Mouse (Mus musculus) heart, embryonic 13.5 days (tissue): ENCODE data around the gene Rhobtb1. TPM values are rescaled to one million over a fixed set of nuclear protein-coding genes. Genes with fewer than 3 reads are reported as not detected.

Experiments
- ATAC-seq: fragments of 200-750 bp; cut with Nextera tagmentation; 2 replicates; pipeline ENCODE4 v1.8.0; 2017; ENCODE audit warnings: moderate TSS enrichment; ENCODE audit not compliant: insufficient number of reproducible peaks, low FRiP score, low TSS enrichment; ENCODE audit errors: extremely low read depth
- H3K27ac ChIP-seq: fragments of 300-500 bp; sonication (generic); replicated peaks from 2 replicates; pipeline ENCODE4 v1.5.1; 2015; ENCODE audit warnings: moderate library complexity, mild to moderate bottlenecking, inconsistent platforms
- H3K27me3 ChIP-seq: fragments of 300-500 bp; sonication (generic); replicated peaks from 2 replicates; pipeline ENCODE4 v1.6.1; 2015; ENCODE audit warnings: mild to moderate bottlenecking, inconsistent platforms
- H3K36me3 ChIP-seq: fragments of 300-500 bp; sonication (generic); 2 replicates; pipeline ENCODE4 v1.6.1; 2015; ENCODE audit warnings: mild to moderate bottlenecking, inconsistent platforms
- H3K4me1 ChIP-seq: fragments of 300-500 bp; sonication (generic); 2 replicates; pipeline ENCODE4 v1.6.1; 2015; ENCODE audit warnings: inconsistent platforms
- H3K4me2 ChIP-seq: fragments of 300-500 bp; sonication (generic); 2 replicates; pipeline ENCODE4 v1.6.1; 2015; ENCODE audit warnings: inconsistent platforms, mild to moderate bottlenecking, moderate library complexity
- H3K4me3 ChIP-seq: fragments of 300-500 bp; sonication (generic); 2 replicates; pipeline ENCODE4 v1.5.1; 2015; ENCODE audit warnings: moderate library complexity, mild to moderate bottlenecking, inconsistent platforms
- H3K9ac ChIP-seq: fragments of 300-500 bp; sonication (generic); 2 replicates; pipeline ENCODE4 v1.6.1; 2015; ENCODE audit warnings: inconsistent platforms, mild to moderate bottlenecking, moderate library complexity
- H3K9me3 ChIP-seq: fragments of 300-500 bp; sonication (generic); 2 replicates; pipeline ENCODE4 v1.6.1; 2016; ENCODE audit warnings: inconsistent platforms
- WGBS: fragments of 180-500 bp; shearing (Covaris S2); methylation state at CpG from one replicate; pipeline ENCODE4 v1.1.7; 2015; ENCODE audit warnings: mixed read lengths; 5-methylcytosine and 5-hydroxymethylcytosine counted together
- polyA plus RNA-seq: library from polyadenylated mRNA; unstranded; fragments of >200 nt; fragmentation: Nextera tagmentation; extraction: Ambion mirVana; gene quantifications from 2 replicates; pipeline ENCODE4 v1.2.1, GENCODE M21; 2015

Gene Rhobtb1
- polyA plus RNA-seq = 29.2 and 30.9 TPM in 2 replicates

DNA sequence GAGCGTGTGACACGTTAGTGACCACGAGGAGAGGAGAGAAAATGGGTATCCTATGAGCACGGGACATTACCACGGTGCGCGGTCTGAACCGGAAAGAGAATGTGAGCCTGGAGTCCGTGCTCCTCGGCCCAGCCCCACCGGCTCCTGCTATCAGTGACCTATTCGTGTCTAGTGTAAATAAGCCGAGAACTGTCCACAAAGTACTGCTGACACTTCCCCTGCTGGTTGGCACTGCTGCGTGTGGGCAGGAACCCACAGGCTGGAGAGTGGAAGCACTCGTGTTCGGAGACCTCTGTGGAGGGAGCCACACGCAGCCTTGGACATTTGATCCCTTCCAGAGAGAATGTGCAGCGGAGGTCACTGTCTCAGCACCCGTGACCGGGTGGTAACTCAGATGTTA, at the start of gene Rhobtb1:
Gene Rhobtb1, plus strand, starts transcription at position 390 of the 400 bp plus-strand sequence.
- Histone ChIP-seq H3K9ac (no peak within 1 kb of the TSS), H3K9me3 (no peaks in the 10 kb centered on the region), H3K36me3 (no peaks in the 10 kb centered on the region), H3K4me3 (no peak within 1 kb of the TSS), H3K27me3 (no peaks in the 10 kb centered on the region), H3K4me1 (peaks cover 4% of the 10 kb centered on the region; the same call in 1 of the 2 replicates), H3K27ac (no peak within 1 kb of the TSS), H3K4me2 (peak within 1 kb of the TSS; percentile 35; the same call in 1 of the 2 replicates)
- ATAC-seq = no peak
- WGBS = 59% methylated on average over 20 of the region's 20 CpGs

DNA sequence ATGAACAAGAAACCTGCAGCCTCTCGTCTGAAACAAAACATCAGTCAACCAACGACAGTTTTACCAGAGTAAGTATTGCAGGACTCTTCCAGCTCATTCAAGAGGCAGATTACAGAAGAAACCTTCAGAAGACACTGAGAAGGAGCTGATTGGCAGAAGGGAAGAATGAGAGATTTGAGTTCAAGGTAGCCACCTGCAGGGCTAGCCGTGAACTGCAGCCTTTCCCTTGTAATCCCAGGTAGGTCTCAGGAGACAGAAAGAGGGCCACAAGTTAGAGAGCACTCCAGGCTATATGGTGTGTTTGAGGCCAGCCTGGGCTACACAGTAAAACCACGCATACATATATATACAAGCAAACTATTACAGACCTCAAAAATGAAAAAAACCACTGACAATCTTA, 49.2 kb upstream of the Rhobtb1 start:
- H3K4me3 ChIP-seq = no peak overlapping the region
- no peaks in the 10 kb centered on the region for H3K9me3 ChIP-seq
- H3K27ac ChIP-seq = no peak overlapping the region
- no peak overlapping the region for H3K4me2 ChIP-seq
- no peak overlapping the region for H3K9ac ChIP-seq
- no peaks in the 10 kb centered on the region for H3K27me3 ChIP-seq
- no peaks in the 10 kb centered on the region for H3K36me3 ChIP-seq
- peaks cover 12% of the 10 kb centered on the region for H3K4me1 ChIP-seq
- WGBS = 63% methylated on average over 4 of the region's 4 CpGs
- ATAC-seq = no peak

DNA sequence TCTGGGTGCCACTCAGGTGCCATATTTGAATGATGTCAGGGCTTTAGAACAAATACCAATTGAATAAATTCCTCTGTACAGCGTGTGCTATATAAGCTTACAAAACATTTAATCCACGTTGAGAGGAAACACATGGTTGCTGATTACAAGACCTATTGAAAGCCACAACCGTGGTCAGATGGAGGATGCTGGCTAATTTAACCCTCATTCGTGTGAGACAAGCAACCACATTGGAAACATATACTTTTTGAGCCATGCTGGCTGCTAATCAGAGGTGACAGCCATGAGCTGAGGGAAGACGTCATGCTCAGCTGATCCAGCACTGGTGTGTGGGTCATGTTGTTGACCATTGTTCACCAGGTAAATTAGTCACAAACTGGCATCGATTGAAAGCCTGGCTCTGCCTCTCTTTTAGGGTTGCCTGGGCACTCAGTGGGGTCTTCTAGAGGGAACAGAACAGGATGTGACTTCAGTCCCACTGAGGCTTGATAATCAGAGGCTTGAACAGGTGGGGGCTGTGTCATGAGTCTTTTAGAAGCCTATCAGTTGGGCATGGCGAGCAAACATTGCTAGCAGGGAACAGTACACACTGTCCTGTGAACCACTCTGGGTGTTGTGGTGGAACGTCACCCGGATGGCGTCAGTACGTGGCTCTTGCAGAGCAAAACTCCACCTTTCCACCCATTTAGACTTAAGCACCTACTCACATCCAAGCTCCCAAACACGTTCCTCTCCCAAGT, 46.9 kb upstream of the Rhobtb1 start:
- WGBS = 72% methylated on average over 12 of the region's 12 CpGs
- Histone ChIP-seq H3K9ac (no peak overlapping the region), H3K4me2 (no peak overlapping the region), H3K9me3 (no peaks in the 10 kb centered on the region), H3K4me1 (peaks cover 20% of the 10 kb centered on the region), H3K36me3 (no peaks in the 10 kb centered on the region), H3K4me3 (no peak overlapping the region), H3K27ac (peak overlapping the region; percentile 46; the same call in 1 of the 2 replicates), H3K27me3 (no peaks in the 10 kb centered on the region)
- no peak for ATAC-seq

- H3K27ac ChIP-seq = peak overlapping the region; percentile 46; the same call in 1 of the 2 replicates
- no peak overlapping the region for H3K4me3 ChIP-seq
- no peak for ATAC-seq
- H3K4me2 ChIP-seq = no peak overlapping the region
- no peaks in the 10 kb centered on the region for H3K36me3 ChIP-seq
- H3K4me1 ChIP-seq = peaks cover 20% of the 10 kb centered on the region
- WGBS = 44% methylated on average over 9 of the region's 9 CpGs
- H3K9me3 ChIP-seq = no peaks in the 10 kb centered on the region
- H3K27me3 ChIP-seq = no peaks in the 10 kb centered on the region
- H3K9ac ChIP-seq = no peak overlapping the region
Observed at GRCm38 (mm10) chr10:69104883-69105225, 46.4 kb upstream of the Rhobtb1 start.

GRCm38 (mm10) chr10:69106796-69107195, 44.4 kb upstream of the Rhobtb1 start:
- Histone ChIP-seq H3K27ac (no peak overlapping the region), H3K9ac (no peak overlapping the region), H3K9me3 (peaks cover 5% of the 10 kb centered on the region; the same call in 1 of the 2 replicates), H3K27me3 (no peaks in the 10 kb centered on the region), H3K36me3 (no peaks in the 10 kb centered on the region), H3K4me2 (no peak overlapping the region), H3K4me3 (no peak overlapping the region), H3K4me1 (peaks cover 17% of the 10 kb centered on the region)
- 73% methylated on average over 1 of the region's 1 CpGs for WGBS
- no peak for ATAC-seq

GRCm38 (mm10) chr10:69107253-69107652, 44.0 kb upstream of the Rhobtb1 start:
- Histone ChIP-seq H3K27me3 (no peaks in the 10 kb centered on the region), H3K9ac (no peak overlapping the region), H3K36me3 (no peaks in the 10 kb centered on the region), H3K4me2 (peak overlapping the region; percentile 16; the same call in 1 of the 2 replicates), H3K9me3 (peaks cover 5% of the 10 kb centered on the region; the same call in 1 of the 2 replicates), H3K27ac (no peak overlapping the region), H3K4me3 (no peak overlapping the region), H3K4me1 (peaks cover 17% of the 10 kb centered on the region)
- no peak for ATAC-seq
- 27% methylated on average over 8 of the region's 8 CpGs for WGBS

DNA sequence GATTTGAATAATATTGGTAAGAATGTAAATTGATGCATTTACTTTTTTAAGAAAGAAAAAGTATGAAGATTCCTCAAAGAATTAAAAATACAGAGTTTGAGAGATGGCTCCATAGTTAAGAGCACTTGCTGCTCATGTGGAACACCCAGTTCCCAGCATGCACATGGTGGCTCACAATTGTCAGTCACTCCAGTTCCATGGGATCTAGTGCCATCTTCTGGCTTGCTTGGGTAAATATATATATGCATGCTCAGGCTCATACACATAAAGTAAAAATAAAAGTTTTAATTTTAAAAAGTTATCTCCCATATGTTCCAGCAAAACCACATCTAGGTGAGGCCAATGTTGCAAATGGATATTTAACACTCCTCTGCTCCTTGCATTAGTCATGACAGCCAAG, 36.9 kb upstream of the Rhobtb1 start:
- Histone ChIP-seq H3K27ac (no peak overlapping the region), H3K4me3 (no peak overlapping the region), H3K4me2 (no peak overlapping the region), H3K9ac (no peak overlapping the region), H3K27me3 (no peaks in the 10 kb centered on the region), H3K36me3 (no peaks in the 10 kb centered on the region), H3K4me1 (peaks cover 4% of the 10 kb centered on the region; the same call in 1 of the 2 replicates), H3K9me3 (peaks cover 9% of the 10 kb centered on the region; the same call in 1 of the 2 replicates)
- no peak for ATAC-seq

DNA sequence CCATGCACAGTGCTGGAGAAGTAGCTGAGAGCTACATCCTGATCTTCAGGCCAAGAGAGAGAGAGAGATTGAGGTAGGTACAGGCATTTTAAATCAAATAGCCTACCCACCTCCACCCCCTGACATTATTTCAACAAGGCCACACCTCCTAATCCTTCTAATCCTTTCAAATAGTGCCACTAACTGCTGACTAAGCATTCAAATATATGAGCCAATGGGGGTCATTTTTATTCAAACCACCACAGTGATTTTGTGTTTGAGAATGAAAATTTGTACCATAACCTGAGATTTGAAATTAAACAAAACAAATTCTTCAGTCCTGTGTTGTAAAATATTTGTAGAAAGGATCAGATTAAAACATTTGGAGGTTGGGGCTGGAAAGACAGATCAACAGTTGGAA, 33.2 kb upstream of the Rhobtb1 start:
- H3K27ac ChIP-seq = no peak overlapping the region
- ATAC-seq = no peak
- peaks cover 4% of the 10 kb centered on the region; the same call in 1 of the 2 replicates for H3K9me3 ChIP-seq
- no peak overlapping the region for H3K4me3 ChIP-seq
- no peak overlapping the region for H3K4me2 ChIP-seq
- peaks cover 7% of the 10 kb centered on the region; the same call in 1 of the 2 replicates for H3K4me1 ChIP-seq
- no peak overlapping the region for H3K9ac ChIP-seq
- no peaks in the 10 kb centered on the region for H3K27me3 ChIP-seq
- no peaks in the 10 kb centered on the region for H3K36me3 ChIP-seq

- 68% methylated on average over 3 of the region's 3 CpGs for WGBS
- ATAC-seq = no peak
- no peak overlapping the region for H3K4me2 ChIP-seq
Observed at GRCm38 (mm10) chr10:69118893-69119292, 32.3 kb upstream of the Rhobtb1 start.

DNA sequence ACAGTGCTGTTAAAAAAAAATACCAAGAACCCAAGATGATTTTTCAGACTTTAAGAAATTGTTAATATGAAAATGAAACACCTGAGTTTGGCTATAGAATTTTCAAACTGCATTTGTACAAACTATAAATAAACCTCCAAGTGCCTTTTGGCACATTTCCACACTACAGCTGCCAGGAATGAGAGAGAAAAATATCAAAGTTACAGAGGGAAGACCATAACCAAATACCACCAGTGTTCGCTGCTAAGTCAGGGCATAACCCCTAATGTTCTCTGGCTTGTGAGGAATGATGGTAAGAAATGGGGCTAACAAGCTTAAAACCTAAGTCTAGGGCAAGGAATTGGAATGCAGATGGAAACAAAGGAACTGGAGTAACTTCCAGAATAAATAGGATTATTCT, 31.8 kb upstream of the Rhobtb1 start:
- 61% methylated on average over 1 of the region's 1 CpGs for WGBS
- Histone ChIP-seq H3K4me3 (no peak overlapping the region), H3K9me3 (no peaks in the 10 kb centered on the region), H3K9ac (no peak overlapping the region), H3K4me2 (no peak overlapping the region), H3K4me1 (peaks cover 7% of the 10 kb centered on the region; the same call in 1 of the 2 replicates), H3K36me3 (no peaks in the 10 kb centered on the region), H3K27ac (no peak overlapping the region), H3K27me3 (no peaks in the 10 kb centered on the region)
- no peak for ATAC-seq

More at GRCm38 (mm10) chr10:69118893-69119292, 32.3 kb upstream of the Rhobtb1 start:
- no peak overlapping the region for H3K27ac ChIP-seq
- no peak overlapping the region for H3K9ac ChIP-seq
- peaks cover under 1% of the 10 kb centered on the region; the same call in 1 of the 2 replicates for H3K9me3 ChIP-seq
- H3K36me3 ChIP-seq = no peaks in the 10 kb centered on the region
- H3K4me1 ChIP-seq = peaks cover 7% of the 10 kb centered on the region; the same call in 1 of the 2 replicates
- no peak overlapping the region for H3K4me3 ChIP-seq
- no peaks in the 10 kb centered on the region for H3K27me3 ChIP-seq

GRCm38 (mm10) chr10:69126546-69126945, 24.7 kb upstream of the Rhobtb1 start:
- H3K9ac ChIP-seq = no peak overlapping the region
- no peak overlapping the region for H3K4me2 ChIP-seq
- no peaks in the 10 kb centered on the region for H3K27me3 ChIP-seq
- H3K27ac ChIP-seq = no peak overlapping the region
- no peaks in the 10 kb centered on the region for H3K4me1 ChIP-seq
- no peaks in the 10 kb centered on the region for H3K9me3 ChIP-seq
- H3K36me3 ChIP-seq = no peaks in the 10 kb centered on the region
- ATAC-seq = no peak
- WGBS = 72% methylated on average over 2 of the region's 2 CpGs
- no peak overlapping the region for H3K4me3 ChIP-seq

DNA sequence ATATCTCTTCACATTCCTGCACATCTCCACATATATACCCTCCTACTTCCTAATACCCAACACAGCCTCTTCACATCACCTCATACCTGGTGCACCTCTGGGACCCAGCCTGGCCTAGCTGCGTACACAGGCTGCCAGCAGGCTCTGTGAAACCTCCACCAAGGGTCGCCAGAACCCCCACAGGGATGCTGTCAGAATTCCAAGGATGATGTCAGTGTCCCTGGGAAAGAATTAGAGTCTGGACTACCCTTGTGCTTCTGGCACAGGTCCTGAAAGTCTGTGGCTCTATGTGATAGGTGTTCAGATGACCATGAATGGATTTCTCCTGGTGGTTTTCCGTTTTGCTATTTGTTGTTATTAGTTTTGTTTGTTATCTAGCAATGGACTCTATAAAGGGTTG, 22.7 kb upstream of the Rhobtb1 start:
- no peak overlapping the region for H3K4me2 ChIP-seq
- H3K4me1 ChIP-seq = no peaks in the 10 kb centered on the region
- ATAC-seq = no peak
- no peak overlapping the region for H3K9ac ChIP-seq
- 71% methylated on average over 3 of the region's 3 CpGs for WGBS
- no peak overlapping the region for H3K27ac ChIP-seq
- no peaks in the 10 kb centered on the region for H3K27me3 ChIP-seq
- no peak overlapping the region for H3K4me3 ChIP-seq
- H3K9me3 ChIP-seq = no peaks in the 10 kb centered on the region
- no peaks in the 10 kb centered on the region for H3K36me3 ChIP-seq
